Mouse (Mus musculus): Measurements from ENCODE around the gene Rpp25l.

- TF ChIP-seq CTCF (IDR thresholded peaks at IDR 0.05; ENCODE audit: low read depth) (no peak), EP300 (optimal IDR thresholded peaks at IDR 0.05) (no peak)
These were observed 34.5 kb downstream of the Rpp25l start for GRCm38 (mm10) chr4:41678863-41679262.
